Mouse (Mus musculus) liver, embryonic 14.5 days (tissue): ENCODE data around the gene Saa1.

Experiments
- CTCF ChIP-seq: IDR thresholded peaks from 2 replicates; pipeline ENCODE4 v1.5.1; 2016; ENCODE audit warnings: antibody characterized with exemption, low read depth, control low read depth
- EP300 ChIP-seq: IDR thresholded peaks from 2 replicates; pipeline ENCODE4 v1.6.1; 2016; ENCODE audit warnings: antibody characterized with exemption, low read depth

DNA sequence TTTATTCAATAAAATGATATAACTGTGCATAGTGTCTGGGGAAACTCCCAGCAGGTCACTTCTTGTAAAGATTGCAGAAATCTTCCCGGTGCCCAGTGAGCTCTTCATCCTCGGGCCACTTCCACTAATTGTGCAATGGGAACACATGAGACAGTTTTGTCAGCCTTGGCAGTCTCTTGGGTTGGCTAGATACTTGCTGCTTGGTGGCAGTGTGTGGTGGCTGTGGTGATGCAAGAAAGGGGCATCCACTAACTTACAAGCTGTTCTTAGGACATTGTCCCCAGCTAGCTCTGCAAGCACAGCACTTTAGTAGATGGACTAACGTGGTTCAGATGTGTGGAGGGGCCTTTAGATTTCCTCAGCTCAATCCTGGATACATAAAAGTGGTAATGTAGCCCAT is 3.0 kb upstream of the Saa1 start:
- TF ChIP-seq CTCF (no peak), EP300 (no peak)
